Mouse (Mus musculus): ENCODE measurements around the gene Lmod1. TPM values are rescaled to one million over a fixed set of nuclear protein-coding genes. Genes with fewer than 3 reads are reported as not detected.

Gene Lmod1
- polyA plus RNA-seq, 1 experiment from 2014 or later = 0.39 TPM

DNA sequence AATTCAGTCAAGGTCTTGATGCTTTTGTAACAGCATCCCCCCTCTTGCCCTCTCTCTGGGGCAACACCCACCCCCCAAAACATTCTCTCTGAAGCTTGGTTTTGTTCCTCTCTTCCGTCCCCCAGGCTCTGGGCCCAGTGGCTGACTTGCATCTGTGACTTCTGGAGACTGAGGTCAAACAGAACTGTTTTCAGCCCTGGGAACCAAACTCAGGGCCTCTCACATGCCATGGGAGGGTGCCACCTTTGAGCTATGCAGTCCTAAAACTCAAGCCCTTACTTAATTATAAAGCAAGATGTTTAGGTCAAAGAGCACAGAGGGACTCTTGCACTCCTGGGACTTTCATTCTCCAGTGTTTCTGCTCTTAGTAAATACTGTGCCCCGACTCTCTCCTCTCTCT, 1.3 kb downstream of the Lmod1 start:
- WGBS = 84% methylated on average over 2 of the region's 2 CpGs
- H3K4me3 ChIP-seq = no peak overlapping the region
- no peaks in the 10 kb centered on the region for H3K9me3 ChIP-seq (replicated peaks)
- no peaks in the 10 kb centered on the region for H3K36me3 ChIP-seq
- DNase-seq (ENCODE audit: low spot score) = no peak
- H3K4me1 ChIP-seq = peaks cover 28% of the 10 kb centered on the region
- peaks cover 11% of the 10 kb centered on the region; the same call in 1 of the 2 replicates for H3K27me3 ChIP-seq (ENCODE audit: low read depth, poor library complexity, severe bottlenecking)
- no peak overlapping the region for H3K27ac ChIP-seq

DNA sequence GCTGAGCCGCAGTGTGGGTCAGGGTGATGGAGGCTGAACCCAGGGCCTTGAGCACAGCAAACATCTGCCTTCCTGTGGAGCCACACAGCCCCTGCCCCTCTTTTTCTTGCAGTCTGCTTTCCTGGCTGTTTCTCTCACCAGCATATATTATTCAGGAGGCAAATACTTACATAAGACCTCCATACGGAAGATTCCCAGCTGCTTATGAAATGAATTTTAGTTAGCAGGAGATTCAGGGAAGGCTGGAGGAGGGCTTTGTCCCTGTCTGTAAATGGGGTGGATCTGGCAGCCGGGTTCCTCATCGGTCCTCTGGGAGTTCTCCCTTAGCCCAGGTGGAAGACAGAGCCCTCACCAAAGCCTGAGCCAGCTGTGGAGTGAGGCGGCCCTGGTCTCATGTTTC, 3.8 kb downstream of the Lmod1 start:
- 62% methylated on average over 5 of the region's 5 CpGs for WGBS
- Histone ChIP-seq H3K27ac (no peak overlapping the region), H3K36me3 (no peaks in the 10 kb centered on the region), H3K4me3 (no peak overlapping the region), H3K27me3 (ENCODE audit: low read depth, poor library complexity, severe bottlenecking) (peaks cover 10% of the 10 kb centered on the region; the same call in 1 of the 2 replicates), H3K4me1 (peaks cover 26% of the 10 kb centered on the region), H3K9me3 (replicated peaks) (no peaks in the 10 kb centered on the region)
- DNase-seq (ENCODE audit: low spot score) = no peak

DNA sequence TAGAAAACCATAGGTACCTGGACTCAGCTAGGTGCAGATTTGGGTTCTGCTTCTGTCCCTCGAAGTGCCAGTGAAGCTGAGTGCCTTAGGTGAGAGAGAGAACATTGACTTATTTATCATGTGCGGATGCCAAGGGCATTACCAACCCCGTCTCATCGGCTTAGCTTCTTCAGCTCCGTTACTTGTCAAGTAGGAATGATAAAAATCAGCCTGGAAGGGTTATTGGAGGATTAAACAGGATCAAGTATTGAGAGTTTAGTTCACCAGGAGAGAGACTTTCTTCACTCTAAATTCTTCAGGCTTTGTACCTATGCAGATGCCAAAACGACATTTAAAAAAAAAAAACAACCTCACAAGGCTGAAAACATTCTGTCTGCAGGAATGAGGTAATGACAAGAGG, 6.0 kb downstream of the Lmod1 start:
- DNase-seq (ENCODE audit: low spot score) = no peak
- Histone ChIP-seq H3K4me1 (peaks cover 9% of the 10 kb centered on the region; the same call in 1 of the 2 replicates), H3K4me3 (no peak overlapping the region), H3K36me3 (no peaks in the 10 kb centered on the region), H3K27ac (no peak overlapping the region), H3K27me3 (ENCODE audit: low read depth, poor library complexity, severe bottlenecking) (peaks cover 3% of the 10 kb centered on the region; the same call in 1 of the 2 replicates), H3K9me3 (replicated peaks) (no peaks in the 10 kb centered on the region)
- 80% methylated on average over 6 of the region's 6 CpGs for WGBS

DNA sequence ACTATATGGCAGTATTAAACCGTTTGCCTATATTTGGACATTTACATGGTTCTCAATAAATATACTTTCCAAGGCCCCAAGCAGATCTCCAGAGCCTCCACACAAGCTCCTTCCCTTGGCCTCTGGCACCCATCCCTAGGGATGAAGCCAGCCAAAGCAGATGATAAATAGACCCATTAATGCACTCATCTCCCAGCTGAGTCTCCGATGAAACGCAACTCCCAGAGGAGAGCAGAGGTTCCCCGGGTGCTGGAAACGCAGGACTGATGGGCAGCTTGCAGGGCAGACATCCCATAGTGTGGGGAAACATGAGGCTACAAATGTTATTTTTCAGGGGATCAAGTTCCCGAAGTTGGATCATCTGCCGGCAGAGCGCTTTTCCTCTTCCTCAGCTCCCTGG, 17.3 kb downstream of the Lmod1 start:
- no peak for DNase-seq (ENCODE audit: low spot score)
- H3K4me3 ChIP-seq = no peak overlapping the region
- peaks cover 6% of the 10 kb centered on the region; the same call in 1 of the 2 replicates for H3K4me1 ChIP-seq
- no peak overlapping the region for H3K27ac ChIP-seq
- H3K36me3 ChIP-seq = no peaks in the 10 kb centered on the region
- 88% methylated on average over 8 of the region's 8 CpGs for WGBS
- H3K9me3 ChIP-seq (replicated peaks) = no peaks in the 10 kb centered on the region
- H3K27me3 ChIP-seq (ENCODE audit: low read depth, poor library complexity, severe bottlenecking) = no peaks in the 10 kb centered on the region

DNA sequence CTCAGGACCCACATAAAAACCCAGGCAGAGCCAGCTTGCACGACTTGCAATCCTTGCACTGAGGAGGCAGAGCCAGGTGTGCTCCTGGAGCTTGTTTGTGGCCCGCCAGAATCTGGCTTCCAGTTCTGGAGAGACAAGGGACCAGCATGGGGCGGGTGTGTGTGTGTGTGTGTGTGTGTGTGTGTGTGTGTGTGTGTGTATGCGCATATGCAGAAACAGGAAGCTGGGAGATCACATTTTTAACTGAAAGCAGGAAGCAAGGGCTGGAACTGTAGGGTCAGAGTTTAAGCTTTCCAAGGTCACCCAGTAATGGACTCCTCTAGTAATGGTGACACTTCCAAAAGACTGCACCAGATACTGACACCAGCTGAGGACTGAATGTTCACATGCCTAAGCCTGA, 19.4 kb downstream of the Lmod1 start:
- H3K27ac ChIP-seq = peak overlapping the region; percentile 50; the same call in 1 of the 2 replicates
- H3K4me1 ChIP-seq = peaks cover 20% of the 10 kb centered on the region
- no peaks in the 10 kb centered on the region for H3K27me3 ChIP-seq (ENCODE audit: low read depth, poor library complexity, severe bottlenecking)
- DNase-seq (ENCODE audit: low spot score) = no peak
- WGBS = 64% methylated on average over 4 of the region's 4 CpGs
- no peaks in the 10 kb centered on the region for H3K36me3 ChIP-seq
- H3K9me3 ChIP-seq (replicated peaks) = no peaks in the 10 kb centered on the region
- H3K4me3 ChIP-seq = no peak overlapping the region

DNA sequence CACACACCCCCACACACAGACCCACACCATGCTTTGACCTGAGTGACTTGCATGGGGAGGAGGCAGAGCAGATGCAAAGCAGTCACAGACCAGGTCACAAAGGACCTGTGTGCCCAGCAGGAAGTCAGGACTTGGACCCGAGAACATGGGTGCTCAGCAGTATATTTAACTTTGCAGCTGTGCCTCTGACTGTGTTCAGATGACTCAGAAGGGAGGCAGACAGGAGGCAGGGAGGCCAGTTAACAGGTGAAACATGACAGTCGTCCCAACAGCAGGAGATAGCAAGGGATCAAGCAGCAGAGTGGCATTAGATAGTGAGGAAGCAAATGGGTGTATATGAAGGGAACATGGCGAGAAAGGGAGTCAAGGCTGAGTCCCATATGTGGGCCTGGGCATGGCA, 22.3 kb downstream of the Lmod1 start:
- no peak for DNase-seq (ENCODE audit: low spot score)
- Histone ChIP-seq H3K4me3 (no peak overlapping the region), H3K27ac (no peak overlapping the region), H3K36me3 (no peaks in the 10 kb centered on the region), H3K4me1 (peaks cover 22% of the 10 kb centered on the region), H3K27me3 (ENCODE audit: low read depth, poor library complexity, severe bottlenecking) (no peaks in the 10 kb centered on the region), H3K9me3 (replicated peaks) (no peaks in the 10 kb centered on the region)
- WGBS = 65% methylated on average over 3 of the region's 3 CpGs

DNA sequence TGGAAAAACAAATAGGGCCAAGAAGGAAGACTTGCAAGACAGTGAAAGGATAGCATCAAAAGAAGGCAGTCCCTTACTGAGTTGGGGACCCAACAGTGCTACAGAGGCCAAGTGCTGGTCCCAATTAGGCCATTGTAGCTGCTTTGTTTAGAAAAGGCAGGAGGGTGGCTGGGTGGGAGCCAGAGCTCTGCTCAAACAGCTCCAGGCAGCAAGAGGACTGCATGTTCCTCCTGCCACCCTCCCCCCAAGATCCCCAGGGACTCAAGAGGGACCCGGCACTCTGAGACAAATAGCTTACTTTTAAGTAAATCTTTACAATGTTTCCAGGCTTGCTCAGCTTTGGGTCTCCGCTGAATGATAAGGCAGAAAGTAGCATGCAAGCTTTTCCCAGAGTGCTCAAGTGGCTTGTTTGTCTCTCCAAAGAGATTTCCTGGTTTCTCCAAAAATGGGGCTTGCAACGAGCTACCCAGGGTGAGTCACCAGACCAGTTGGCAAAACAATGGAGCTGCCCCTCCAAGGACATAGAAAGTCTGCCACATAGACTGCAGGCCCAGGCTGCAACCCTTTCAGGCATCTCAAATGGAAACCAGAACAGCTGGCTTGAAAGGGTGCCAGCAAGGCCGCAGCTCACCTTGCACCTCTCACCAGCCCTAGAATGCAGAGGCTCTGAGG, 23.0 kb downstream of the Lmod1 start:
- Histone ChIP-seq H3K9me3 (replicated peaks) (no peaks in the 10 kb centered on the region), H3K4me1 (peaks cover 22% of the 10 kb centered on the region), H3K27me3 (ENCODE audit: low read depth, poor library complexity, severe bottlenecking) (no peaks in the 10 kb centered on the region), H3K36me3 (no peaks in the 10 kb centered on the region), H3K4me3 (no peak overlapping the region), H3K27ac (no peak overlapping the region)
- 70% methylated on average over 4 of the region's 4 CpGs for WGBS
- no peak for DNase-seq (ENCODE audit: low spot score)

DNA sequence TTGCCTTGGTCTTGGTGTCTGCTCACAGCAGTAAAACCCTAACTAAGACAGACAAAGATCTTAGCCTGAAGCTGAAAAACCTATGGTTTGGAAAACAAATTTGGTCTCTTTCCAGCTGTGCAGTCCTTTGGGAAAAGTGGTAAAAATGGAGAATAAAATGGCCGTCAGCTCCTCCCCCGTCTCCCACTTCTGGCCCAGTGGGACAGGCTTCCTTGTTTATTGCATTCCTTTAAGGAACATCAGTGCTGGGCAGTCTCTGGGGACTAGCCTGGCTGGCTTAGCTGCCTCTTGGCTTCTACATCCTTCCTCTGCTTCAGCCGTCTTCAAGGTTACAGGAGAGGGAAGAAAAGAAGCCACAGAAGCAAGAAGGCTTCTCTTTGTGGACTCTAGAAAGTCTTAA, 27.3 kb downstream of the Lmod1 start:
- no peaks in the 10 kb centered on the region for H3K9me3 ChIP-seq (replicated peaks)
- DNase-seq (ENCODE audit: low spot score) = no peak
- no peak overlapping the region for H3K4me3 ChIP-seq
- peaks cover 16% of the 10 kb centered on the region for H3K4me1 ChIP-seq
- 78% methylated on average over 3 of the region's 3 CpGs for WGBS
- no peak overlapping the region for H3K27ac ChIP-seq
- H3K36me3 ChIP-seq = no peaks in the 10 kb centered on the region
- no peaks in the 10 kb centered on the region for H3K27me3 ChIP-seq (ENCODE audit: low read depth, poor library complexity, severe bottlenecking)

DNA sequence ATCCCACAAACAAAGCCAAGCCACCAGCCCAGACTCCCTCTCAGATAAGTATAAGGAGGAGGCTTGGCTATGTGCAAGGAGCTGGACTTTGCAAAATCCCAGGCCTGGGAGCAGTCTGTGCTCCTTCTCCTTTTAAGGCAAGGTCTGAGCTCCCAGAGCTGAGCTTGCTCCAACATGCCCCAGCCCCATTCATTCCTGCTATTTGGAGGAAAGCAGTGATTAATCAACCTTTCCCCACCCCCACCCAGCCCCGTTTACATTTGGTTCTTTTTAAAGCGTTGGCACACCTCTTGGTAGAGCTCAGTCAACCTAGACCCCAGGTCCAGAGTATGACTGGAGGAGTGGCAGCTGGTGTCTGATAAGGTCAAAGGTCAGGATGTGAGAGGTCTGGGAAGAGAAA, 34.5 kb downstream of the Lmod1 start:
- peak overlapping the region; percentile 37 for H3K27ac ChIP-seq

DNA sequence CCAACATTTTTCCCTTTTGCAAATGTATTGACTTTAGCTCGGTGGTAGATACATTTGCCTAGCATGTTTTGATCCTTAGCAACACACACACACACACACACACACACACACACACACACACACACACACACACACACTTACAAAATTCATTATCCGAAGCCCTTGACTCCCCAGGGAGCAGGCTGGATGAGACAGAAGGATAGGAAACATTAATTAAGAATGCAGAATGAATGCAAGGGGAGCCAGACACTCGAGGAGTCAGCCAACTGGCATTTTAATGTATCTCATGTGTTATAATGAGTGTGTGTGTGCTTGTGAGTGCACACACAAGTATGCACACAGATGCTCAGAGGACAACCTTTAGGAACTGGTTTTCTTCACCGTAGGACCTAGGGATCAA, 36.9 kb downstream of the Lmod1 start:
- Histone ChIP-seq H3K4me1 (peaks cover 7% of the 10 kb centered on the region), H3K36me3 (no peaks in the 10 kb centered on the region), H3K4me3 (no peak overlapping the region), H3K9me3 (replicated peaks) (no peaks in the 10 kb centered on the region), H3K27ac (no peak overlapping the region), H3K27me3 (ENCODE audit: low read depth, poor library complexity, severe bottlenecking) (no peaks in the 10 kb centered on the region)
- no peak for DNase-seq (ENCODE audit: low spot score)
- 86% methylated on average over 4 of the region's 4 CpGs for WGBS

More for the DNA sequence above, 34.5 kb downstream of the Lmod1 start:
- WGBS = 32% methylated on average over 2 of the region's 2 CpGs
- no peaks in the 10 kb centered on the region for H3K9me3 ChIP-seq (replicated peaks)
- no peaks in the 10 kb centered on the region for H3K27me3 ChIP-seq (ENCODE audit: low read depth, poor library complexity, severe bottlenecking)
- no peaks in the 10 kb centered on the region for H3K36me3 ChIP-seq
- H3K4me1 ChIP-seq = peaks cover 7% of the 10 kb centered on the region
- DNase-seq (ENCODE audit: low spot score) = peak; percentile 39
- H3K4me3 ChIP-seq = no peak overlapping the region

DNA sequence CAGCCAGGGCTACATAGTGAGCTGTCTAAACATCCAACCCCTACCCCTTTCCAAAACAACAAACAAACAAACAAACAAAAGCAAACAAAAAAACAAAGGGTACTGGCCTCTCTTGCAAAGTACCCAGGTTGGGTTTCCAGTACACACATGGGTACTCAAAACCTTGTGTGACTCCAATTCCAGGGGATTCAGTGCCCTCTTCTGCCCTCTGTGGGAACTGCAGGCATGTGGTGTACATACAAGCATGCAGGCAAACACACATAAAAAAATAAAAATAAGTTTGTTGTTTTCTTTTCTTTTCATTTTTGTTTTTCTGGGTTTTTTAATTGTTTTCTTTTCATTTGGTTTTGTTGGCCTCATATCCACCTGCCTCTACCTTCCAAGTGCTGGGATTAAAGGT, 37.5 kb downstream of the Lmod1 start:
- H3K27ac ChIP-seq = no peak overlapping the region
- no peaks in the 10 kb centered on the region for H3K9me3 ChIP-seq (replicated peaks)
- H3K4me1 ChIP-seq = peaks cover 7% of the 10 kb centered on the region
- H3K4me3 ChIP-seq = no peak overlapping the region
- no peak for DNase-seq (ENCODE audit: low spot score)
- no peaks in the 10 kb centered on the region for H3K27me3 ChIP-seq (ENCODE audit: low read depth, poor library complexity, severe bottlenecking)
- H3K36me3 ChIP-seq = no peaks in the 10 kb centered on the region

DNA sequence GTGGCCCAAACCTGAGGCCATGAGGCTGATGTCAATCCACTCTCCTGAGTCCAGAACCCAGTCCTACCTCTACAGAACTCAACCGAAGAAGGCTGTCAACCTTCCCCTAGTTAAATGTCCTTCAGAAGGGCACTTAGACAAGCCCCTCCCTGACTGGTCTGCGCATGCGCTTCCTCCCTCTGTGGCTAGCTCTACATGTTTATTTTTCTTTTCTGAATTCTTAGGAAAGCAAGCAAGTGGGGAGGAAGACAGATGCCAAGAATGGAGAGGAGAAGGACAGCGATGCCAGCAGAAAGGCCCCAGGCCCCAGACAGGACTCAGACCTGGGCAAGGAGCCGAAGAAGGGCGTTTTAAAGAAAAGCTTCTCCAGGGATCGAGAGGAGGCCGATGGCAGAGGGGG, 38.8 kb downstream of the Lmod1 start:
- no peaks in the 10 kb centered on the region for H3K36me3 ChIP-seq
- no peaks in the 10 kb centered on the region for H3K9me3 ChIP-seq (replicated peaks)
- H3K4me3 ChIP-seq = no peak overlapping the region
- peaks cover 12% of the 10 kb centered on the region for H3K4me1 ChIP-seq
- DNase-seq (ENCODE audit: low spot score) = no peak
- H3K27me3 ChIP-seq (ENCODE audit: low read depth, poor library complexity, severe bottlenecking) = no peaks in the 10 kb centered on the region
- WGBS = 92% methylated on average over 8 of the region's 8 CpGs
- no peak overlapping the region for H3K27ac ChIP-seq

DNA sequence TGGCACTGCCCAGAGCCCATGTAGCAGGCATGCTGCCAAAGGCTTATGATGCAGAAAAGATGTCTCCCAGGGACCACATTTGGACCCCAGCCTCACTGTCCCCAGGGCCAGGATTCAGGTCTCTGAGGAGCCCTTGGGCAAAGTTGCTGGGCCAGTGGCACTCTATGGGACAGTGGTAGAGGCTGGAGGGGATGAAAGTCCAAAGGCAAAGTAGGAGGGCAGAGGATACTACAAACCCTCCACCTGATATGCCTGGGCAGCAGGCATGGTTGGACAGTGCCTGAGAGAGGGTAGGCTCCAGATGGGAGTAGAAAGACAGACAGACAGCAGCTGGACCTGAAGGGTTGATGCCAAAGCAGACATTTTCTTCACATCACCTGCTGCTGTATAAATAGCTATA, 41.8 kb downstream of the Lmod1 start:
- no peaks in the 10 kb centered on the region for H3K9me3 ChIP-seq (replicated peaks)
- H3K27me3 ChIP-seq (ENCODE audit: low read depth, poor library complexity, severe bottlenecking) = peaks cover 6% of the 10 kb centered on the region
- no peak overlapping the region for H3K4me3 ChIP-seq
- peaks cover 9% of the 10 kb centered on the region; the same call in 1 of the 2 replicates for H3K36me3 ChIP-seq
- no peak overlapping the region for H3K27ac ChIP-seq
- H3K4me1 ChIP-seq = peaks cover 17% of the 10 kb centered on the region
- no peak for DNase-seq (ENCODE audit: low spot score)

DNA sequence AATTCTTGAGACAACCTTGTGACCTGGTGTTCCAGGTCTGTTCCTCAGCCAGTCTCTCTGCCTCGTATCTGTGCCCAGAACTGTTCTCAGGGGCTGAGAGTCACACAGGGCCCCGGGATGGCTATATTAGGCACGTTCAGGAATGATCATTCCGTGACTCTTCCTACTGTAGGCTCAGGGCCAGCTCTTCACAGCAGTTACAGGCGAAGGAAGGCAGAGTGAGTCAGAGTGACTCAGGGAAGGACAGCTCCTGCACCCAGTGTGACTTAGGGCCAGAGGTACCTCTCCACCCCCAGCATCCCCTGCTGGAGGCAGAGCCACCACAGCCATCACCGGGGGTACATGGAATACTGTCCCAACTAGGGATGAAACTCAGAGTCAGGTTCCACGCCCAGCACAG, 42.4 kb downstream of the Lmod1 start:
- no peaks in the 10 kb centered on the region for H3K9me3 ChIP-seq (replicated peaks)
- peaks cover 11% of the 10 kb centered on the region for H3K36me3 ChIP-seq
- no peak for DNase-seq (ENCODE audit: low spot score)
- 83% methylated on average over 7 of the region's 7 CpGs for WGBS
- H3K27me3 ChIP-seq (ENCODE audit: low read depth, poor library complexity, severe bottlenecking) = peaks cover 6% of the 10 kb centered on the region
- H3K27ac ChIP-seq = no peak overlapping the region
- peaks cover 21% of the 10 kb centered on the region for H3K4me1 ChIP-seq
- H3K4me3 ChIP-seq = no peak overlapping the region
